Mouse (Mus musculus) fibroblast of lung, adult 2 months (primary cell): ENCODE results near the gene Hist1h4j.
A peak's percentile ranks its signal among the peaks of the same experiment; 100 is the strongest.
"Not testable (repeated sequence)": the region's sequence is repeated elsewhere in the genome, so short reads cannot be mapped to it uniquely, and the experiment has no call there.

Experiments used
- DNase-seq: peaks from one replicate; pipeline ENCODE4 v3.0.0-alpha.2; 2011; ENCODE audit warnings: low read depth

Gene Hist1h4j

GRCm38 (mm10) chr13:21781639-21782038, 46.8 kb downstream of the Hist1h4j start:
- DNase-seq, result no peak

DNA sequence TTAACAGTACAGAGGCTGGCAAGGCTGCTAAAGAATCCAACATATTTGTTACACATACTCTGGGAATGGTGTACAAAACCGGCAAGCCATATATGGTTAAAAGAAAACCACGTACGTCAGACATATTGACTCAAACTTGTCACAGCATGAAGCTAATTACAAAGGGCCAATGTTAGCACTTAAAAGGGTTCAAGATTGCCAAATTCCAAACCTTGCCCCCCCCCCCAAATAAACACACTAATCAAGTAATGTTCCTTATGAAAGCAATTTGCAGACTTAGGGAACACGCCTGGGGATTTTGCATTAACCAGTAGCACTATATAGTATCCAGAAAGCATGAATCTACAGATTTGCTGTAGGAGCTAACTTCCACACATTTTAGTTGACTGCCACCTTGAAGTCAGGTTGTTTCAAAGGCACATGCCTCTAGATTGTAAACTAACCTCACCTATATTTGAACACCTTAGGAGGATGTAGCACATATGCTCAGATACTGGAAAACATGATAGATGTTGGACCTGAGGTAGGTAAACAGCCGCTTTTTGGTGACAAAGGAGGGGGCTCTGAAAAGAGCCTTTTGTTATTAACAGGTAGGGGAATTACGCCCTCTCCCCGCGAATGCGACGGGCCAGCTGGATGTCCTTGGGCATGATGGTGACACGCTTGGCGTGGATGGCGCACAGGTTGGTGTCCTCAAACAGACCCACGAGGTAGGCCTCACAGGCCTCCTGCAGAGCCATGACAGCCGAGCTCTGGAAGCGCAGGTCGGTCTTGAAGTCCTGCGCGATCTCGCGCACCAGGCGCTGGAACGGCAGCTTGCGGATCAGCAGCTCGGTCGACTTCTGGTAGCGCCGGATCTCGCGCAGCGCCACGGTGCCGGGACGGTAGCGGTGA, 47.7 kb downstream of the Hist1h4j start:
- DNase-seq, result not testable (repeated sequence)

DNA sequence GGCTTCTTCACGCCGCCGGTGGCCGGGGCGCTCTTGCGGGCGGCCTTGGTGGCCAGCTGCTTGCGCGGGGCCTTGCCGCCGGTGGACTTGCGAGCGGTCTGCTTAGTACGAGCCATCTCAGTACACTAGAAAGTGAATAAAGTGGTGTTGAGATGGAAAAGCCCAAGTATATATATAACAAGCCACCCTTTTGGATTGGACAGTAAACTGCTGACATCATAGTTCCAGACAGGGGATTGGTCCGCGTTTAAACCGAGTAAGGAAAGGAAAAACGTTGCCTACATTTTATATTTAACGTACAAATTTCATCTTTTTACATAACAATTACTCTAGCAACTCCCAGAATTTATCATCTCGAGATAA, 48.4 kb downstream of the Hist1h4j start, which contains the start of gene Hist1h3i:
TSS of gene Hist1h3i (minus strand) at position 116 of the 363 bp plus-strand sequence.
- DNase-seq, result peak; percentile 79

GRCm38 (mm10) chr13:21783734-21784161, 48.9 kb downstream of the Hist1h4j start:
- no peak for DNase-seq

DNA sequence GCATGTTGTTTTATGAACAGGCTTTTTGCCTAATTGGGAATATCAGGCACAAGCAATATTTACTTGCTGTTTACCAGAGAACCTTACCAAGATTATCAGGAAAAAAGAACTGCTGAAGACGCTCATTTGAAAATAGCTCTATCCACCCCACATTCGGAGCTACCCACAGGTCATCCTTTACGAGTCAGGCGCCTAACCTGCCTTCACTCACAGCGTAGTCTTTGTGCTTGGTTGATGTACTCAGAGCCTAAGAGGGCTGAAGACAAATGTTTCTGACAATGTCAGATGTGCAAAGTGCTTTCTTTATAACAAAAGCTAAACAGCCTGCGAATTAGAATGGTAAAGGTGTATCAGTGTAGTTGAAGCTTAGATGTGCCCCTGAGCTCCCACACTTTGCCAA, 49.4 kb downstream of the Hist1h4j start:
- no peak for DNase-seq
